Mouse (Mus musculus) gastrocnemius, adult 2 months (tissue): ENCODE data around the gene Wnt2b. TPM values are rescaled to one million over a fixed set of nuclear protein-coding genes. Genes with fewer than 3 reads are reported as not detected.

Experiments
- DNase-seq: peaks from one replicate; pipeline ENCODE4 v3.0.0; 2022
- H3K27ac ChIP-seq: fragments of 200-600 bp; 2 replicates; pipeline ENCODE4 v1.8.1; 2022; ENCODE audit warnings: mild to moderate bottlenecking
- H3K4me3 ChIP-seq: fragments of 200-600 bp; 2 replicates; pipeline ENCODE4 v1.8.1; 2022; ENCODE audit warnings: mild to moderate bottlenecking, moderate library complexity
- CTCF ChIP-seq: fragments of 200-600 bp; IDR thresholded peaks from 2 replicates; pipeline ENCODE4 v1.8.1; 2022; ENCODE audit warnings: antibody characterized with exemption, mild to moderate bottlenecking, moderate library complexity
- intact Hi-C: fragments of 180-260 bp; cut with DNase I; formaldehyde crosslinking; loops from one replicate; pipeline ENCODE4 v1.15.1; 2025
- total RNA-seq, 2 experiments: library from RNA; stranded (reverse); gene quantifications; 2 replicates each; pipeline ENCODE4 v1.2.3; 2021

Gene Wnt2b
- total RNA-seq, 2 experiments from 2014 or later = 0.13 to 0.31 TPM

DNA sequence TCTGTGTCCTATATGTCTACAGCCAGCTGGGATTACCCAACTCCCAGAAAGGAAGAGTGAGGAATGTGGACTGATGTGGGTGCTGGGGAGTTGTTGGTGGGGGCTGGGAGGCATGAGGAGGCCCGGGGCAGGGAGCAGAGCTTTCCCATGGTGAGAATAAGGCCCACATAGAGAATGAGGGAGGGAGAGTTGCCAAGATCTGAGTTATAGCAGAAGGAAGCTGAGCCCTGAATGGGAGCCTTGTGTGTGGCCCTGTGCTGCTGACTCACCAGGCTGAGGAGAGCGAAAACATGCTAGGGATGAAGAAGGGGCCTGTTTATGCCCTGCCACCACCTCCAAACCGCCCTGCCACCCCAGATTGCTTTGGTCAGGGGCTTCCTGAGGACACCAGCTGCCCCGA, 32.1 kb upstream of the Wnt2b start:
- intact Hi-C loops = loop anchor here (10.0 kb wide), 1 partner anchor 171 kb away; no protein-coding TSS in a partner anchor
- H3K4me3 ChIP-seq = no peak overlapping the region
- H3K27ac ChIP-seq = peak overlapping the region; percentile 76
- DNase-seq = no peak
- TF ChIP-seq CTCF = no peak

DNA sequence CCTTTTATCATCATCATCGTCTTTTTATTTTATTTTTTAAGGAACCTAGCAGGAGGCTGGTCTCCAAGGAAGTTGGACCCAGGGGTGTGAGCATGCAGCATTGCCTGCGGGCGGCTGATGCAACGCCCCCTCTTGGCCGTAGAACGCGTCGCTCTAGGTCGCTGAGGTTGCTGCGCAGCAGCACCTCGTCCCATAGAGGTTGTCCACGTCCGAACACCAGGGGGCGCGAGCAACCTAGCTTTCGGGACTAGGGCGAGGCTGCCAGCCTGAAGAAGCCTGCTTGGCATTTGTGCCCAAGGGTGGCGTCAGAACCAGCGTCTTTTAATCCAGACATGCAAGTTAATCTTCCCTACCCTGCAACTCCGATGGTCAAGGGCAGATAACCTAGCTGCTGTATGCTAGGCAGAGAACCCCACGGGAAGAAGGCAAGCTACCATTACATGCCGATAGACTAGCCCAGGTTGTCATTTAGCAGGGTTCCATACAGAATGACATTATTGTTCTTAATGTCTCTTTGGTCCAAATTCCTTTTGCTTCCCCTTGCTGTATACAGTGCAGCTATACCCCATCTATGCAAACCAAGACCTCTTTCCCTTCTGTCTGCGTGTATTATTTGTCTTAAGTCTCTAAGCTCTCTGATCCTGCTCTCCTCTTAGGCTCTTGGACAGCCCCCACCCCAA, 31.1 kb upstream of the Wnt2b start:
- DNase-seq = peak; percentile 94
- peak; percentile 96; the same call in 1 of the 2 replicates for TF ChIP-seq CTCF
- peak overlapping the region; percentile 74 for H3K27ac ChIP-seq
- peak overlapping the region; percentile 57 for H3K4me3 ChIP-seq
- intact Hi-C loops = loop anchor here (1.0 to 10.0 kb wide), 2 partner anchors 66 to 172 kb away; no protein-coding TSS in a partner anchor

DNA sequence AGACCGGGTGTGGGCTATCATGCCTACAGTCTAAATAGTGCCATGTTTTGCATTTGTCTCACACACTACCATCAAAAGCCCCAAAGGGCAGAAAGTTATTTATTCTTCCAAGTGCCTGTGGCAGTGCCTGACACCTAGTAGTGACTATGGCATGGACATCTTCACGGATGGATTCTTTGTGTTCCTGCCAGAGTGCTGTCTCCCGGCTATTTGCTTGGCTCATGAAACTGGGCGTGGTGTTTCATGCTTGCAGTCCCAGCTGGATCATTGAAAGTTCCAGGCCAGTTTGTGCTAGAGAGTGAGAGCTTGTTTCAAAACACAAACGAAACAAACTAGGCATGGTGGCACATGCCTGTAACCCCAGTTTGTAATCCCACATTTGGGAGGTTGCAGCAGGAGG, 30.0 kb upstream of the Wnt2b start:
- TF ChIP-seq CTCF = no peak
- Histone ChIP-seq H3K4me3 (no peak overlapping the region), H3K27ac (no peak overlapping the region)
- intact Hi-C loops = loop anchor here (1.0 to 10.0 kb wide), 2 partner anchors 68 to 173 kb away; no protein-coding TSS in a partner anchor
- no peak for DNase-seq

DNA sequence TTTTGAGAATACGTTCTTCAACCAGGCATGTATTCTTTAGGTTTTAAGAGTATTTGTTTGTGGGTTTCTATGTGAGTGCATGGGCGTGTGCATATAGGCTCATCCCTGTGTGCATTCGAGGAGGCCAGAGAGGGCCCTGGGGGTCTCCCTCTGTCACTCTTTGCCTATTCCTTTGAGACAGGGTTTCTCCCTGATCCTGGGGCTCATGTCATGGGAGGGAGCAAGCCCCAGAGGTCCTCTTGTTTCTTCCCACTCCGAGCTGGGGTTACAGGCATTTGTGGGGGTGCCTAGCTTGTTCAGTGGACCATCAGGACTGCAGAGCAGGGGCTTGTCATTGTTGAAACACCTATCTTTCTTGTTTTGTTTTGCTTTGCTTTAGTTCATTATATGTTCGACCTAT, 26.2 kb upstream of the Wnt2b start:
- no peak overlapping the region for H3K27ac ChIP-seq
- TF ChIP-seq CTCF = no peak
- no peak overlapping the region for H3K4me3 ChIP-seq
- intact Hi-C loops = no loop called here
- no peak for DNase-seq

DNA sequence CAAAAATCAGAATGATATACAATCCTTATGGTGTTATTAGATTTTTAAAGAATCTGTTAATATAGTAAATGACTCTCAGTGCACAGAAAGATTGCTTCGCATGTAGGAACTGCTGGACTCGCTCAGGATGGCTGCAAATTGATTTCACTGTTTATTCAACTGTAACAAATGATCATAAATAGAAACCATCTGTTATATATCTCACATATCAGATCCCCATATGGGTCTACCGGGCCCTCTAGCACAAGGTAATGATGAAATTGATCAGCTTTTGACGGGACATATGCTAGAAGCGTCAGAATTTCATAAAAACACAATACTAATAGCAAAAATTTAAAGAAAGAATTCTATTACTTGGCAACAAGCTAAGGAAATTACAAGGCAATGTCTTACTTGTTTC, 18.0 kb upstream of the Wnt2b start:
- Histone ChIP-seq H3K4me3 (no peak overlapping the region), H3K27ac (no peak overlapping the region)
- no peak for DNase-seq
- TF ChIP-seq CTCF = no peak
- intact Hi-C loops = no loop called here

DNA sequence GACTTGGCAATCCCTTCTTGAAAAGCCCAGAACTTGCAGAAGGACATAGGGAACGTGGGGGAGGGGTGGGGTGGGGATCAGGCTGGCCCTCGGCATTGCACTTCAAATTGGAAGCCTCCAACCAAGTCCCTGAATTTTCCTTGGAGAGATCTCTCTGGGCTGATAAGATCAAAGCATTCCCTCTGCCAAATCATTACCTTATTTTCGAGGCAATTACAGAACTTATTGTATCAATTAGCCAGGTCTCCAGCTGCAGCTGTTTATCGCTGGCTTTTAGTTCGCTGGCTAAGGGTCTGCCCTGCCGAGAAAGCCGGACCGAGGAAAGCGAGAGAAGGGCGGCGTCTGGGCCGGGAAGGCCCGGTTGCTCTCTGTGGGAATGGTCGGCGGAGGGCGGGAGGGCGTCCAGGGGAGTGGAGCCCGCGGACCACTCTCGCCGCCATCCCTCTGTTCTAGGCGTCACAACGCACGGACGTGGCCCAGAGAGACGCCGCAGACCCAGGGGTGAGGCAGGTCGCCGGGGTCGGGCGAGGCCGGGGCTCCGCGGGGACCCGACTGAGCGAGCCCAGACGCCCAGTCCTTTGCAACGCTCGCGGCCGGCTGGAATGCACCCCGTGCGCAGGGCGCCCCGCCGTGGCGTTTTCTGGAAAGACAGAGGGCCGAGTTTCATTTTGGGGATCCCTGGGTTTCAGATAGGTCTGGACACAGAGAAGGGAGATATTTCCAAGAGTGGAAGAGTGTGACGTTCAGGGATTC, 6.0 kb upstream of the Wnt2b start:
- TF ChIP-seq CTCF = peak; percentile 94
- intact Hi-C loops = loop anchor here (2.0 to 5.0 kb wide), 3 partner anchors 100 to 253 kb away; partner anchors contain the start of genes Fam19a3 and Ppm1j
- H3K4me3 ChIP-seq = peak overlapping the region; percentile 91

DNA sequence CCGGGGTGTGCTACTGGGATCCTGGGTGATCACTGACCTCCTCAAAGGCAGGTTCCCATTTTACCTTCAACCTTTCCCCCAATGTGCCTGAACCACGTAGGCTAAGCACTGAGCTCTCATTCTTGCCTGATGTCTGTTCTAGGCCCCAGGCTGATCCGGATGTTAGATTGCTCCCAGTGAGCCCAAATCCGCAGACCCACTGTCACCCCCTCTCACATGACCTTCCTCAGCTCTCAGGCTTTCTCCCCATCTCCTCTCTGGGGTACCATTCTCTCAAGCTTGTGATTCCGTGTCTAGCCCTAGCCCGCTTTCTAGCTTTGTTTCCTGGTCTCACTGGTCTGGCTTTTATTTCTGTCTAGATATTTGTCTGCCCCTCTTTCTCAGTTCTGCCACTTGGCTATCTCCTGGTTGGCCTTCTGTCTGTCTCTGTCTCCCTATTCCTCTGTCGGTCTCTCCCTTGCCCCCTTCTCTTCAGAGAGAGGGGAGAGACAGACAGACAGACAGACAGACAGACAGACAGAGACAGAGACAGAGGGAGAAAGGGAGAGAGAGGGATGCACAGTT, 4.4 kb upstream of the Wnt2b start:
- TF ChIP-seq CTCF = no peak
- no peak for DNase-seq
- no peak overlapping the region for H3K4me3 ChIP-seq
- no peak overlapping the region for H3K27ac ChIP-seq
- intact Hi-C loops = loop anchor here (5.0 kb wide), 2 partner anchors 99 to 184 kb away; partner anchors contain the start of genes Fam19a3 and Ppm1j

More for the DNA sequence above, 6.0 kb upstream of the Wnt2b start:
- DNase-seq = peak; percentile 93
- peak overlapping the region; percentile 86 for H3K27ac ChIP-seq

DNA sequence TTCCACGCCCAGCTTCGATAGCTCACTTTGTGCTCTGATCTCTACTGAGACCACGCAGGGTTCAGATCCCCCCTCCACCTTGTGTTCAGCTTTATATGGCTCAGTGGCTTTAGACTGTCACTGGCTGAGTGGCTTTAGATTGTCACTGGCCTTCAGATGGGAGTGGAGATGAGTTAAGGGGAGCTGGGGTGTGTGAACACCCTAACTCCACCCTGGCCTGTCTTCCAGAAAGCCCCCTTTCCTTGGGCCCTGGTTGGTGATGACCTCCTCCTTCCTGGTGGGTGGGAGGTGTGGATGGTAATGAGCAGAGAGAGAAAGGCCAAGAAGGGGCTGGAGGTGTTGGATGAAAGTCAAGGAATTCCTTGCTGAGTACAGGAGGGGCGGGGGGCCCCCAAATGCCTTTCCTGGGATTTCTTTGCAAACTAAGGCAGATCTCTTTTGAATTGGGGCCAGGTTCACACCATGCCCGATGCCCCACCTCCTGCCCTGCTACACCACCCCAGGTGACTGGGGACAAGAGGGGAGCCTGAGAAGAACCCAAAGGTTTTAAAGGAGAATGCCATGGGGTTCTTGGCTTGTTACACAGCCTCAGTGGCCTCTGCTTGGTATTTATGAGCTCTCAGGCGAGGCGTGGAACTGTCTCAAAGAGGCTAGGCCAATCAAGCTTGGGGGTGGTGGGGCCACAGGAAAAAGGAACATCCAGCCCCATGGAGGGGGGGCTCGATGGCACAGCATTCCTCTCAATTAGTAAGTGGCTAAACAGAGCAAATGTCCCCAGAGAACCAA, 3.5 kb upstream of the Wnt2b start:
- DNase-seq = no peak
- TF ChIP-seq CTCF = no peak
- no peak overlapping the region for H3K27ac ChIP-seq
- H3K4me3 ChIP-seq = no peak overlapping the region
- intact Hi-C loops = loop anchor here (5.0 kb wide), 2 partner anchors 98 to 183 kb away; partner anchors contain the start of genes Fam19a3 and Ppm1j

DNA sequence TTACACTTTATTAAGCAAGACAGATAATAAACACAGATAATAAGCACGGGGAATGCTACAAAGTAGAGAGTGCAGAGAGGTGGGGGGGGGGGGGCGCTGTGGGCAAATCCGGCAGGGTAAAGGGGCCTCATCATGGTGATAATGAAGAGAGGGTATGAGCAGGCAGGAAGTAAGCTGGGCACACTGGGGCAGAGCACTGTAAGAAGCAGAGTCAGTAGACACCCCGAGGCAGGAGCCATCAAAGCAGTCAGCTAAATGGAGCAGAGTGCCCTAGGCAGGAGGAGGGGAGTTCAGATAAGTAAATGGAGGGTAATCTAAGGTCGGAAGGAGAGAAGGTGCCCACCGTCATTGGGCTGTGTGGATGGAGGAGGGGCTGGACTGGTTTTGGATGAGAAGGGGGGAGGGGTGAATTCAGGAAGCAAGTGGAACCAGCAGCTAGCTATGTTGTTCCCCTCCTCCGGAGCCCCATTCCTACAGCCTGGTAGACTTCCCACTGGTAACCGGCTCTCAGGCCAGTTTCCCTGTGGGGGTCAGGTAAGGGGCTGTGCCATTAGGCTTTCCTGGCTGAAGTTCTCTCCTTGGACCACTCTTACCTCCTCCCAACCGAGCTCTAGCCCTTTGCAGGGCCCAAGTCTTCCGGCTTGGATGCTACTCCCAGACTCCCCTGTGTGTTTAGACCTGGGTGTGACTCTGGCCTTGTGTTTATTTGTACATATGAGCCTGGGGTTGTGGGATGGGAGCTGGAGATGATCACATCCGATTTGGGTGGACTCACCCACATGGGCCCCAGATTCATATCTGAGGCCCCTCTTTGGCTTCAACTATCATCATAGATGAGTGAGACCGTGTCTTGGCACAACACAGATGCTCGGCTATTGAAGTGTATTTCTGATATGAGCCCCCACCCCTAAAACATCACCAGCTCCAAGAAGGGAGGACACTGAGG, 1.9 kb upstream of the Wnt2b start:
- no peak overlapping the region for H3K27ac ChIP-seq
- no peak for TF ChIP-seq CTCF
- no peak for DNase-seq
- intact Hi-C loops = no loop called here
- H3K4me3 ChIP-seq = no peak overlapping the region

DNA sequence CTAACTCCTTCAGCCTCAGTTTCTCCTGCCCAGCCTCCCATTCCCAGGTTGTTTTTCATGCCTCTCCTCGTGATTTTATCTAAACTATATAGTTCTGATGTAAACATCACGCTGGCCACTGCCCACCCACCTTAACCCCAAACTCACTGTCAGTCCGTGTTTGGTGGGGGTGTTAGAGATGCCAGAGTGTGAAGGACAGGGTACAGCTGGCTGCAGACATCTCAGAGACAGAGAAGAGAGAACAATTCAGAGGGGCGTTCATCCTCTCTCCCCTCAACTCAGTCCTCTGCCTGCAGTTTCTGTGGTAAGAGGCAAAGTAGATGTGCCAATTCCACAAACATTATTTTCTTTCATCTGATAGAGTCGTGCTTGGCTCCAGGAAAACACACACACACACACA, 1.1 kb upstream of the Wnt2b start:
- intact Hi-C loops = no loop called here
- no peak overlapping the region for H3K4me3 ChIP-seq
- no peak for DNase-seq
- TF ChIP-seq CTCF = no peak
- H3K27ac ChIP-seq = no peak overlapping the region

DNA sequence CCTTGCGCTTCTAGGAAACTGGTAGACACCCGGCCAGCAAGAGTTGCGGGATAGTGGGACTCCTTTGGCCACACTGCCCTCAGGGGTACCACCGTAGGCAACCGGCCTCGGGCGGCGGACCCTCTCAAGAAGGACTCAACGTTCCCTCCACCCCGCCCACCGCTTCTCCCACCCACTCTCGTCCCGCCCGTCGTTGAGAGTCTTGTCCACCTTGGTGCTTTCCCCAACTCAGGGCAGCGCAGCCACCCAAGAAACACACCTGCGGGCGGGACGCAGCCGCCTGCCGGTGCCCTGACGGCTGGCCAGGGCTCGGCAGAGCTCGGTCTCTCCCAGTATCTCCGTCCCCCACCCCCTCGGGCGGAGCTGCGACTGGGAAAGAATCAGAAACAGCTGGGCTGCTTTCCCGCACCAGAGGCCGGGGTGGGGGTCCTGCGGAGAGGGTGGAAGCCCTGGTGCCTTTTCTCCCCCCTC, 455 bp upstream of the Wnt2b start:
- peak; percentile 39 for DNase-seq
- Histone ChIP-seq H3K4me3 (peak overlapping the region; percentile 73), H3K27ac (no peak overlapping the region)
- intact Hi-C loops = no loop called here
- no peak for TF ChIP-seq CTCF
